Mouse (Mus musculus) midbrain, embryonic 16.5 days (tissue): ENCODE results near the gene Cryaa. TPM values are rescaled to one million over a fixed set of nuclear protein-coding genes. Genes with fewer than 3 reads are reported as not detected.
A peak's percentile ranks its signal among the peaks of the same experiment; 100 is the strongest.

Experiments used
- ATAC-seq: fragments of 200-750 bp; cut with Nextera tagmentation; 2 replicates; pipeline ENCODE4 v1.8.0; 2017; ENCODE audit warnings: moderate TSS enrichment
- H3K27ac ChIP-seq: fragments of 300-500 bp; sonication (generic); 2 replicates; pipeline ENCODE4 v1.5.1; 2014; ENCODE audit warnings: mild to moderate bottlenecking, low read length, mixed read lengths
- H3K27me3 ChIP-seq: fragments of 300-500 bp; sonication (generic); 2 replicates; pipeline ENCODE4 v1.6.1; 2014; ENCODE audit warnings: low read depth, low read length, mixed read lengths; ENCODE audit not compliant: control insufficient read depth, insufficient read depth
- H3K36me3 ChIP-seq: fragments of 300-500 bp; sonication (generic); 2 replicates; pipeline ENCODE4 v1.6.1; 2014; ENCODE audit warnings: mild to moderate bottlenecking, low read length, moderate library complexity, mixed read lengths; ENCODE audit not compliant: control insufficient read depth, insufficient read depth
- H3K4me1 ChIP-seq: fragments of 300-500 bp; sonication (generic); 2 replicates; pipeline ENCODE4 v1.6.1; 2014; ENCODE audit warnings: mild to moderate bottlenecking, low read length, mixed read lengths; ENCODE audit not compliant: control insufficient read depth, insufficient read depth
- H3K4me2 ChIP-seq: fragments of 300-500 bp; sonication (generic); 2 replicates; pipeline ENCODE4 v1.6.1; 2014; ENCODE audit warnings: mild to moderate bottlenecking, low read length, mixed read lengths
- H3K4me3 ChIP-seq: fragments of 300-500 bp; sonication (generic); 2 replicates; pipeline ENCODE4 v1.5.1; 2014; ENCODE audit warnings: low read depth, mild to moderate bottlenecking, low read length, moderate library complexity, mixed read lengths
- H3K9ac ChIP-seq: fragments of 300-500 bp; sonication (generic); 2 replicates; pipeline ENCODE4 v1.6.1; 2014; ENCODE audit warnings: low read depth, low read length, mixed read lengths
- H3K9me3 ChIP-seq: fragments of 300-500 bp; sonication (generic); replicated peaks from 2 replicates; pipeline ENCODE4 v1.6.1; 2014; ENCODE audit warnings: mild to moderate bottlenecking, low read length, mixed read lengths; ENCODE audit not compliant: control insufficient read depth, poor library complexity, severe bottlenecking
- WGBS: fragments of 180-500 bp; shearing (Covaris S2); extraction: QIAGEN DNeasy Blood & Tissue Kit; methylation state at CpG from one replicate; pipeline ENCODE4 v1.1.7; 2014; 5-methylcytosine and 5-hydroxymethylcytosine counted together
- polyA plus RNA-seq: library from polyadenylated mRNA; unstranded; fragments of >200 nt; fragmentation: Nextera tagmentation; extraction: Ambion mirVana; gene quantifications from 2 replicates; pipeline ENCODE4 v1.2.1, GENCODE M21; 2015

The Cryaa gene
- 0.25 TPM in 1 of 2 replicates, not detected in the other for polyA plus RNA-seq

GRCm38 (mm10) chr17:31677507-31677906 lies at the start of gene Cryaa:
Gene Cryaa (plus strand): TSS chr17:31677807.
- Histone ChIP-seq H3K4me3 (no peak within 1 kb of the TSS), H3K9me3 (no peaks in the 10 kb centered on the region), H3K27me3 (no peaks in the 10 kb centered on the region), H3K4me2 (no peak within 1 kb of the TSS), H3K27ac (no peak within 1 kb of the TSS), H3K9ac (no peak within 1 kb of the TSS), H3K4me1 (no peaks in the 10 kb centered on the region), H3K36me3 (no peaks in the 10 kb centered on the region)
- 80% methylated on average over 8 of the region's 8 CpGs for WGBS
- ATAC-seq: no peak

GRCm38 (mm10) chr17:31627961-31628360 lies 49.6 kb upstream of the Cryaa start:
- no peaks in the 10 kb centered on the region for H3K4me1 ChIP-seq
- WGBS: 88% methylated on average over 2 of the region's 2 CpGs

DNA sequence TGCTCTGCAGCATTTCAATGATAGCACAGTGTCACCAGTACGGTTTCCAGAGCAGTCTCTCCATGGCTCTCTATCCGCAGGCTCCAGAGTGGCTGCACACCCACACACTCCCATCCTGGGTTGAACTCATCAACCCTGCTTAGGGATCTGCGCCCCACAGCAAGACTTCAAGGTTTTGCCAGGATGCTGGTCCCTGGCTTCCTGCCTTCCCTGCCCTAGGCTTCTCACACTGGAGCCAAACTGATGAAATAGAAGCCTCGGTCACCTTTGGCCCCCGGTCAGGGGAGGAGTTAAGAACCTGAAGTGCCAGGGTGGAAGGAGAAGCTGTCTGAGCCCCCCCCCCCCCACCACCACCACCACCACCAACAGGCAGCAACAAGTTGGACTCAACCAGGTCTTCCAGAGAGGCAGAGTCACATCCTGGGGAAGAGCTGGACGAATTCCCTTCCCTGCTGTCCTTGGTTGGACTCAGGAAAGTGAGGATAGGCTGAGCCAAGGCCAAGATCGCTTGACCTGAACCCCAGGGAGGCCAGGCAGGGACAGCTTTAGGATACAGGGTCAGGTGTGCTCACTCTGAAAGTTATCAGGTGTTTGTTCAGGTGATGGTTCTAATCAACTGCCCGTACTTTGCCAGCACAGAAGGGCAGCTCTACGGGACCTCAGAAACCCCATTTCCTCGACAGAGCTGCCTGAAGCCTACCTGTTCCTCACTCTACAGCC lies 46.4 kb upstream of the Cryaa start:
- Histone ChIP-seq H3K9me3 (peaks cover 10% of the 10 kb centered on the region; the same call in 1 of the 2 replicates), H3K9ac (no peak overlapping the region), H3K4me3 (no peak overlapping the region), H3K27ac (no peak overlapping the region), H3K4me2 (no peak overlapping the region), H3K27me3 (peaks cover 6% of the 10 kb centered on the region), H3K4me1 (no peaks in the 10 kb centered on the region), H3K36me3 (no peaks in the 10 kb centered on the region)
- ATAC-seq: no peak
- 88% methylated on average over 10 of the region's 10 CpGs for WGBS

More at GRCm38 (mm10) chr17:31627961-31628360, 49.6 kb upstream of the Cryaa start:
- no peak overlapping the region for H3K4me3 ChIP-seq
- H3K36me3 ChIP-seq: no peaks in the 10 kb centered on the region
- no peak overlapping the region for H3K4me2 ChIP-seq
- H3K9ac ChIP-seq: no peak overlapping the region
- peaks cover 10% of the 10 kb centered on the region; the same call in 1 of the 2 replicates for H3K9me3 ChIP-seq
- no peaks in the 10 kb centered on the region for H3K27me3 ChIP-seq
- no peak overlapping the region for H3K27ac ChIP-seq
- no peak for ATAC-seq

- Histone ChIP-seq H3K4me3 (no peak overlapping the region), H3K27me3 (peaks cover 9% of the 10 kb centered on the region), H3K9me3 (peaks cover 2% of the 10 kb centered on the region; the same call in 1 of the 2 replicates), H3K27ac (no peak overlapping the region), H3K4me2 (no peak overlapping the region), H3K9ac (no peak overlapping the region), H3K36me3 (no peaks in the 10 kb centered on the region), H3K4me1 (peaks cover 9% of the 10 kb centered on the region; the same call in 1 of the 2 replicates)
- 79% methylated on average over 6 of the region's 6 CpGs for WGBS
- ATAC-seq: no peak
These were observed 44.6 kb upstream of the Cryaa start for GRCm38 (mm10) chr17:31633007-31633406.

DNA sequence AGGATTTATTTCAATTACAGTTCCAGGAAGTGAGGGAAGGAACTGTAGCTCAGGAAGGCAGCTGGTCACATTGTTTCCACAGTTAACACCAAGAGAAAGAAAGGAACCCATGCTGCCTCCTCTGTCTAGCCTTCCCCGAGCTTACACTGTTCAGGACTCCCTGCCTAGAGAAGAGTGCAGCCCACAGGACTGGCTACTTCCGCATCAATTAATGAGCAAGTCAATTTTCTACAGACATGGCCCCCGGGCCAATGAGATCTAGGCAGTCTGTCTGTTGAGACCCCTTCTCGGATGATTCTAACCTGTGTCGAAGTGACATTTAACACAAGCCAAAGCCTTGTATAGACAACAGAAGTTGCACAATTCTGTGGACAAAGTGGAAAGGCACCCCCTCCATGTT lies 42.7 kb upstream of the Cryaa start:
- Histone ChIP-seq H3K27ac (no peak overlapping the region), H3K27me3 (peaks cover 9% of the 10 kb centered on the region), H3K4me3 (no peak overlapping the region), H3K9me3 (no peaks in the 10 kb centered on the region), H3K4me1 (peaks cover 9% of the 10 kb centered on the region; the same call in 1 of the 2 replicates), H3K4me2 (no peak overlapping the region), H3K9ac (no peak overlapping the region), H3K36me3 (no peaks in the 10 kb centered on the region)
- 70% methylated on average over 5 of the region's 5 CpGs for WGBS
- ATAC-seq: no peak

- peaks cover 9% of the 10 kb centered on the region for H3K27me3 ChIP-seq
- H3K36me3 ChIP-seq: no peaks in the 10 kb centered on the region
- H3K9me3 ChIP-seq: no peaks in the 10 kb centered on the region
- no peak overlapping the region for H3K27ac ChIP-seq
- H3K4me3 ChIP-seq: no peak overlapping the region
- no peak overlapping the region for H3K4me2 ChIP-seq
- peaks cover 9% of the 10 kb centered on the region; the same call in 1 of the 2 replicates for H3K4me1 ChIP-seq
- 63% methylated on average over 11 of the region's 11 CpGs for WGBS
- ATAC-seq: no peak
- no peak overlapping the region for H3K9ac ChIP-seq
These were observed 41.8 kb upstream of the Cryaa start for GRCm38 (mm10) chr17:31635781-31636180.

GRCm38 (mm10) chr17:31636277-31636941 lies 41.2 kb upstream of the Cryaa start:
- peak overlapping the region; percentile 60 for H3K9ac ChIP-seq
- H3K4me2 ChIP-seq: peak overlapping the region; percentile 98
- H3K4me3 ChIP-seq: peak overlapping the region; percentile 47
- H3K4me1 ChIP-seq: peaks cover 9% of the 10 kb centered on the region; the same call in 1 of the 2 replicates
- H3K27me3 ChIP-seq: peaks cover 9% of the 10 kb centered on the region
- no peaks in the 10 kb centered on the region for H3K36me3 ChIP-seq
- no peak overlapping the region for H3K27ac ChIP-seq
- WGBS: 5% methylated on average over 44 of the region's 45 CpGs
- peak; percentile 47; the same call in 1 of the 2 replicates for ATAC-seq
- no peaks in the 10 kb centered on the region for H3K9me3 ChIP-seq

- Histone ChIP-seq H3K4me3 (peak within 1 kb of the TSS; percentile 47), H3K9me3 (no peaks in the 10 kb centered on the region), H3K4me2 (peak within 1 kb of the TSS; percentile 98), H3K9ac (peak within 1 kb of the TSS; percentile 60), H3K4me1 (peaks cover 9% of the 10 kb centered on the region; the same call in 1 of the 2 replicates), H3K27me3 (peaks cover 9% of the 10 kb centered on the region), H3K27ac (peak within 1 kb of the TSS; percentile 8), H3K36me3 (no peaks in the 10 kb centered on the region)
- 2% methylated on average over 60 of the region's 61 CpGs for WGBS
- ATAC-seq: peak; percentile 87
These were observed 40.4 kb upstream of the Cryaa start, which contains the start of gene Cbs for GRCm38 (mm10) chr17:31636942-31637811. Gene Cbs (minus strand): TSS chr17:31637238.
